Mouse (Mus musculus) ES-E14 (cell line): ENCODE data around the gene Glod5.

Experiments
- CHD2 ChIP-seq: IDR thresholded peaks from 2 replicates; pipeline ENCODE4 v1.6.1; 2014; ENCODE audit warnings: mild to moderate bottlenecking, low read depth, low read length, inconsistent platforms
- HCFC1 ChIP-seq: IDR thresholded peaks from 2 replicates; pipeline ENCODE4 v1.6.1; 2012; ENCODE audit warnings: low read length, inconsistent platforms, borderline replicate concordance; ENCODE audit not compliant: insufficient read depth
- MAFK ChIP-seq: IDR thresholded peaks from 2 replicates; pipeline ENCODE4 v1.6.1; 2014; ENCODE audit warnings: mild to moderate bottlenecking, low read depth, low read length, inconsistent platforms; ENCODE audit not compliant: insufficient read depth
- ZC3H11A ChIP-seq: IDR thresholded peaks from 2 replicates; pipeline ENCODE4 v1.6.1; 2012; ENCODE audit warnings: low read depth, mild to moderate bottlenecking, inconsistent platforms, low read length, borderline replicate concordance
- ZNF384 ChIP-seq: IDR thresholded peaks from 2 replicates; pipeline ENCODE4 v1.6.1; 2012; ENCODE audit warnings: low read depth, low read length, inconsistent platforms

DNA sequence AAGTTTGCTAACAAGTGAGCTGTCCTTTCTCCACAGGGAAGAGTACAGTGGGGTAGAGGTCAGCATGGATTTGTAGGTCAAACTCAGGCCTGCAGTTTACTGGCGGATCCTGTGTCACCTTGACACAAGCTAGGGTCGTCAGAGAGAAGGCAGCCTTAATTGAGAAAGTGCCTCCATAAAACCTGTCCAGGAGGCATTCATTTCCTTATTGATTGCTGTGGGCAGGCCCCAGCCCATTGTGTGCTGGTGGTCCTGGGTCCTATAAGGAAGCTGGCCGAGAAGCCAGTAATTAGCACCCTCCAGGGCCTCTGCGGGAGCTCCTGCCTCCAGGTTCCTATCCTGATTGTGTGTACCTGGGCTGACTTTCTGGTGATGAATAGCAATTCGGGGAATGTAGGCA is 16.3 kb downstream of the Glod5 start:
- TF ChIP-seq ZC3H11A, result no peak
- no peak for TF ChIP-seq MAFK
- TF ChIP-seq CHD2, result no peak
- TF ChIP-seq HCFC1, result no peak
- TF ChIP-seq ZNF384, result no peak
